Mouse (Mus musculus) small intestine, adult 10 weeks (tissue): ENCODE results near the gene Gm4744. TPM values are rescaled to one million over a fixed set of nuclear protein-coding genes. Genes with fewer than 3 reads are reported as not detected.

Experiments used
- polyA plus RNA-seq: library from polyadenylated mRNA; stranded (reverse); fragments of 350-450 nt; fragmentation: Illumina TruSeq; extraction: RNeasy Lipid Tissue Mini Kit (QIAGEN cat#74804); gene quantifications from one replicate; pipeline ENCODE4 v1.2.3, GENCODE M21; 2014; ENCODE audit warnings: low replicate concordance

Gene Gm4744
- not detected for polyA plus RNA-seq

DNA sequence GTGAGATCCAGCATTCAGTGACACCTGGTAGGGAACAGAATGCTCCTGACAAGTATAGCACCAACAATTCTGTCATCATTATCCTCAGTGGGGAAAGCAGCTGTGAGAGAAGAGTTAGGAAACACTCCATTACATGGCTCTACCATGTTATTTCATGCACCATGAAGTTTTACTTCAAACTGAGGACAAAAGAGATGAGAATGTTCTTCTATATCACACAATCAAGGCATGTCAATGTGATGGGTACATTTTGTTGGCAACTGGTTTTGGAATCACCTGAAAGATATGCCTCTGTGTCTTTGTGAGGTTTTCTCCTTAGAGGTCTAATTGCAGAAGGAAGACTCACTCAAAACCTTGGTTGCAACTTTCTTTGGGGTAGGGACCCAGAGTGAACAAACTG, at the start of gene Gm4744:
TSS of gene Gm4744 (minus strand) at position 101 of the 400 bp plus-strand sequence.

DNA sequence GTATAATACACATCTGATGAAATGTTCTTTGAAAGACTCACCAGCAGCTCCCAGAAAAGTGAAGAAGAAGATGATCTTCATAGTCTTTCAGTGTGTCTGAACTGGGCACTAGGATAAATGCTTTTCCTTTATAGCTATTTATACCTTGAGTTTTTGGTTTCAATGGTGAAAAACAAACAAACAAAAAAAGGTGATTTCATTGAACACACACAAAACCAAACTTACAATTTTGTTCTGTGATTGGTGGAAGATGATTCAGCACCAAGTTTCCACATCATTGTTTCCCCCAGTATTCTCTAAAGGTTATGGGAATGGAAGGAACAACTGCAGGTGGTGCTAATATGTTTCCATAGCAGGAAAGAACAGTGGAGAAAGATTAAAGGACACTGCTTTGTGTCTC, 47.7 kb upstream of the Gm4744 start, which contains the start of gene Gm2663:
TSS of gene Gm2663 (minus strand) at position 101 of the 400 bp plus-strand sequence.

DNA sequence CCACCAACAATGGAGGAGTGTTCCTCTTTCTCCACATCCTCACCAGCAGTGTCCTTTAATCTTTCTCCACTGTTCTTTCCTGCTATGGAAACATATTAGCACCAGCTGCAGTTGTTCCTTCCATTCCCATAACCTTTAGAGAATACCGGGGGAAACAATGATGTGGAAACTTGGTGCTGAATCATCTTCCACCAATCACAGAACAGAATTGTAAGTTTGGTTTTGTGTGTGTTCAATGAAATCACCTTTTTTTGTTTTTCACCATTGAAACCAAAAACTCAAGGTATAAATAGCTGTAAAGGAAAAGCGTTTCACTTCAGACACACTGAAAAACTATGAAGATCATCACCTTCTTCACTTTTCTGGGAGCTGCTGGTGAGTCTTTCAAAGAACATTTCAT, 12.8 kb upstream of the Gm4744 start, which contains the start of gene 1810009J06Rik:
TSS of gene 1810009J06Rik (plus strand) at position 301 of the 400 bp plus-strand sequence.

DNA sequence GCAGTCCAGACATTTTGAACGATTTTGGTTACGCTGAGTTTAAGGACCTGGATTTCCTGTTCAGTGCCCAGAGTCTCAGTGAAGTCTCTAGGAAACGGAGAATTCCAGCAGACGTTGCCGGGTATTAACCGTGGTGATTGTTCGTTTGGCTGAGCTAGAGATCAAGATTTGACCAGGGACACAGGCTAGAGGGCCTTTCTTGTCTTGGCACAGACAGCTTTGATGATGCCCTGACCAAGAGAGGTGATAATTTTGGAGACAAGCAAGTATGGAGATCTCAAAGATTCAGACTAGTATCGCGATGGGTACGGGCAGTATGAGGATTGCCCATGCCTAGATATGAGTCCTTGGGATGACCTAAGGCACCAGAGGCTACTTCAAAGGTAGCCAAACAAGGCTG, 11.2 kb downstream of the Gm4744 start, which contains the start of gene 1700074P13Rik:
TSS of gene 1700074P13Rik (minus strand) at position 101 of the 400 bp plus-strand sequence.

DNA sequence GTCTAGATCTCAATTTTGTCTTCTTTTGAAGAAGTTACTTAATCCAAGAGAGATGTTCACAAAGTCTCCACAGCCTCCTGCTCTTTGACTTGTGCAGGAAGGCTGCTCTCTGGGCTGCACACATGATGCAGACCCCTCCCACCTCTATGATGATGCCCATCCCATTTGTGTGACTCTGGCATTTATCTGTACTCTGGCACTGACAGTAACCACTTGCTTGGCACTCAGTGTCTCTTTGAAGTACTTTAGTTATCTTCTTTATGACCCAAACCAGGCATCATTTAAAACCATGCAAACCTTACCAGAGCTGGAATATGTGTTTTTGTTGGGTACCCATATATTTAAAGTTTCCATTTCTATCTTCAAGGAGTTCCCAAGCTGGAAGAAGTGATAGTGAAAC, 51.4 kb downstream of the Gm4744 start, which contains the start of gene Prss58:
TSS of gene Prss58 (minus strand) at position 101 of the 400 bp plus-strand sequence.

Other genes starting within 250 kb of the Gm4744 start
- not detected for gene Moxd2, start 64.4 kb downstream of the Gm4744 start, polyA plus RNA-seq
- not detected for gene Prss58, start 51.5 kb downstream of the Gm4744 start, polyA plus RNA-seq
- not detected for gene 1700074P13Rik, start 11.3 kb downstream of the Gm4744 start, polyA plus RNA-seq
- not detected for gene 1810009J06Rik, start 12.9 kb upstream of the Gm4744 start, polyA plus RNA-seq
- gene Gm2663, start 47.6 kb upstream of the Gm4744 start, polyA plus RNA-seq = not detected
- 629 TPM for gene 2210010C04Rik, start 83.6 kb upstream of the Gm4744 start, polyA plus RNA-seq